Mouse (Mus musculus) liver, embryonic 14.5 days (tissue): ENCODE data around the gene Galt. TPM values are rescaled to one million over a fixed set of nuclear protein-coding genes. Genes with fewer than 3 reads are reported as not detected.

ENCODE experiments used
- ATAC-seq: fragments of 200-750 bp; cut with Nextera tagmentation; 2 replicates; pipeline ENCODE4 v1.8.0; 2017; ENCODE audit warnings: moderate number of reproducible peaks, mild to moderate bottlenecking, moderate library complexity; ENCODE audit not compliant: insufficient read depth
- DNase-seq, 3 experiments: peaks; one replicate each; pipeline ENCODE4 v3.0.0-alpha.2; 2012 to 2013; ENCODE audit warnings: low read depth in 3 of 3, low spot score in 3 of 3
- H3K27ac ChIP-seq: fragments of 300-500 bp; sonication (generic); 2 replicates; pipeline ENCODE4 v1.5.1; 2014; ENCODE audit warnings: moderate library complexity, mild to moderate bottlenecking, control low read depth, inconsistent platforms
- H3K27me3 ChIP-seq: fragments of 300-500 bp; sonication (generic); 2 replicates; pipeline ENCODE4 v1.6.1; 2014; ENCODE audit warnings: mild to moderate bottlenecking, low read length, moderate library complexity; ENCODE audit not compliant: control insufficient read depth, insufficient read depth
- H3K36me3 ChIP-seq: fragments of 300-500 bp; sonication (generic); replicated peaks from 2 replicates; pipeline ENCODE4 v1.6.1; 2014; ENCODE audit warnings: low read depth; ENCODE audit not compliant: control insufficient read depth, insufficient read depth
- H3K4me1 ChIP-seq, 2 experiments: fragments of 200-500 bp in 1 of 2; fragments of 300-500 bp in 1 of 2; sonication (generic) in 1 of 2; replicated peaks; 2 replicates each; pipeline ENCODE4 v1.6.1; 2012 to 2014; ENCODE audit warnings: antibody characterized with exemption in 1 of 2, inconsistent platforms in 1 of 2, low read length in 1 of 2; ENCODE audit not compliant: control insufficient read depth in 2 of 2, insufficient read depth in 2 of 2
- H3K4me2 ChIP-seq: fragments of 300-500 bp; sonication (generic); 2 replicates; pipeline ENCODE4 v1.6.1; 2014; ENCODE audit warnings: low read depth, mild to moderate bottlenecking, control low read depth, moderate library complexity
- H3K4me3 ChIP-seq, 2 experiments: fragments of 200-500 bp in 1 of 2; fragments of 300-500 bp in 1 of 2; sonication (generic) in 1 of 2; 2 replicates each; pipeline ENCODE4 v1.5.1; 2012 to 2014; ENCODE audit warnings: low read depth in 2 of 2, low read length in 2 of 2, mild to moderate bottlenecking in 2 of 2, control low read depth in 1 of 2, inconsistent platforms in 1 of 2, moderate library complexity in 1 of 2; ENCODE audit not compliant: insufficient read depth in 1 of 2
- H3K9ac ChIP-seq: fragments of 300-500 bp; sonication (generic); replicated peaks from 2 replicates; pipeline ENCODE4 v1.6.1; 2014; ENCODE audit warnings: mild to moderate bottlenecking, control low read depth, moderate library complexity
- H3K9me3 ChIP-seq: fragments of 300-500 bp; sonication (generic); 2 replicates; pipeline ENCODE4 v1.6.1; 2016; ENCODE audit warnings: low read length, mixed read lengths; ENCODE audit not compliant: control insufficient read depth
- CTCF ChIP-seq: IDR thresholded peaks from 2 replicates; pipeline ENCODE4 v1.5.1; 2016; ENCODE audit warnings: antibody characterized with exemption, low read depth, control low read depth
- EP300 ChIP-seq: IDR thresholded peaks from 2 replicates; pipeline ENCODE4 v1.6.1; 2016; ENCODE audit warnings: antibody characterized with exemption, low read depth
- WGBS: fragments of 180-500 bp; shearing (Covaris S2); extraction: QIAGEN DNeasy Blood & Tissue Kit; methylation state at CpG from one replicate; pipeline ENCODE4 v1.1.7; 2014; ENCODE audit not compliant: insufficient replicate concordance; 5-methylcytosine and 5-hydroxymethylcytosine counted together
- polyA plus RNA-seq, 2 experiments: library from polyadenylated mRNA; depleted of rRNA in 1 of 2; stranded (reverse) in 1 of 2; unstranded in 1 of 2; fragments of >200 nt; fragmentation: Nextera tagmentation in 1 of 2; extraction: Ambion mirVana in 1 of 2; gene quantifications; 2 replicates each; pipeline versions ENCODE4 v1.2.1 to v1.2.3; 2012 to 2014

Galt gene
- polyA plus RNA-seq, 2 experiments, result 19.2 to 24.2 TPM

GRCm38 (mm10) chr4:41741158-41741560, 13.9 kb upstream of the Galt start:
- peak overlapping the region; percentile 60 to 61 for H3K4me3 ChIP-seq
- H3K27me3 ChIP-seq, result no peaks in the 10 kb centered on the region
- peak; percentile 84 to 86 (median 84) for DNase-seq
- TF ChIP-seq CTCF (peak; percentile 37; the same call in 1 of the 2 replicates), EP300 (no peak)
- H3K4me2 ChIP-seq, result peak overlapping the region; percentile 79
- no peak overlapping the region for H3K27ac ChIP-seq
- H3K9me3 ChIP-seq, result no peaks in the 10 kb centered on the region
- ATAC-seq, result peak; percentile 95
- no peaks in the 10 kb centered on the region; the same call in 1 of the 2 replicates for H3K36me3 ChIP-seq
- under 1% methylated on average over 27 of the region's 27 CpGs for WGBS
- peaks cover 0 to 15% of the 10 kb centered on the region in 2 experiments; a peak in 3 of 4 replicates for H3K4me1 ChIP-seq
- peak overlapping the region; percentile 47 for H3K9ac ChIP-seq

- 46% methylated on average over 2 of the region's 2 CpGs for WGBS
- H3K4me2 ChIP-seq, result no peak overlapping the region
- H3K9me3 ChIP-seq, result no peaks in the 10 kb centered on the region
- no peak for TF ChIP-seq EP300
- no peak for TF ChIP-seq CTCF
- H3K27ac ChIP-seq, result no peak overlapping the region
- no peak overlapping the region for H3K4me3 ChIP-seq
- peaks cover 0 to 15% of the 10 kb centered on the region in 2 experiments; a peak in 3 of 4 replicates for H3K4me1 ChIP-seq
- ATAC-seq (no peak), DNase-seq (no peak)
- no peaks in the 10 kb centered on the region for H3K27me3 ChIP-seq
- H3K9ac ChIP-seq, result no peak overlapping the region
- H3K36me3 ChIP-seq, result no peaks in the 10 kb centered on the region
Observed at GRCm38 (mm10) chr4:41744131-41744530, 10.9 kb upstream of the Galt start.

- H3K4me2 ChIP-seq, result no peak overlapping the region
- H3K36me3 ChIP-seq, result no peaks in the 10 kb centered on the region
- no peak overlapping the region for H3K27ac ChIP-seq
- 58% methylated on average over 1 of the region's 1 CpGs for WGBS
- ATAC-seq (no peak), DNase-seq (no peak)
- TF ChIP-seq EP300 (no peak), CTCF (no peak)
- H3K9me3 ChIP-seq, result no peaks in the 10 kb centered on the region
- H3K27me3 ChIP-seq, result no peaks in the 10 kb centered on the region
- no peak overlapping the region for H3K9ac ChIP-seq
- no peak overlapping the region for H3K4me3 ChIP-seq
- H3K4me1 ChIP-seq, result peaks cover 0 to 9% of the 10 kb centered on the region in 2 experiments; a peak in 3 of 4 replicates
Observed at GRCm38 (mm10) chr4:41745021-41745420, 10.0 kb upstream of the Galt start.

GRCm38 (mm10) chr4:41755338-41756305, 594 bp downstream of the Galt start, which contains the start of gene Sigmar1:
Gene Sigmar1, minus strand, starts transcription at chr4:41756157.
- H3K9me3 ChIP-seq, result no peaks in the 10 kb centered on the region
- no peaks in the 10 kb centered on the region for H3K27me3 ChIP-seq
- H3K4me2 ChIP-seq, result peak within 1 kb of the TSS; percentile 68
- peak within 1 kb of the TSS; percentile 47 for H3K27ac ChIP-seq
- DNase-seq, result peak; percentile 75 to 78 (median 76)
- H3K4me1 ChIP-seq, result peaks cover 10 to 22% of the 10 kb centered on the region in 2 experiments
- ATAC-seq, result peak; percentile 81
- H3K36me3 ChIP-seq, result no peaks in the 10 kb centered on the region; the same call in 1 of the 2 replicates
- WGBS, result under 1% methylated on average over 57 of the region's 57 CpGs
- H3K4me3 ChIP-seq, result peak within 1 kb of the TSS; percentile 64 to 66
- TF ChIP-seq EP300 (no peak), CTCF (peak; percentile 92)
- H3K9ac ChIP-seq, result peak within 1 kb of the TSS; percentile 59

GRCm38 (mm10) chr4:41756440-41756839, 1.4 kb downstream of the Galt start:
- TF ChIP-seq CTCF (no peak), EP300 (no peak)
- Histone ChIP-seq H3K9me3 (no peaks in the 10 kb centered on the region), H3K27me3 (no peaks in the 10 kb centered on the region), H3K9ac (no peak overlapping the region; the same call in 1 of the 2 replicates), H3K4me1 (peaks cover 18 to 28% of the 10 kb centered on the region in 2 experiments), H3K27ac (no peak overlapping the region), H3K4me2 (peak overlapping the region; percentile 68), H3K36me3 (no peaks in the 10 kb centered on the region; the same call in 1 of the 2 replicates), H3K4me3 (peak overlapping the region; percentile 42 to 64)
- WGBS, result 73% methylated on average over 8 of the region's 8 CpGs
- no peak for DNase-seq
- no peak for ATAC-seq
